Mouse (Mus musculus) urinary bladder, postnatal 36 days (tissue): ENCODE results near the gene Prg3.

Experiments
- DNase-seq, 2 experiments: peaks; one replicate each; pipeline ENCODE4 v3.0.0; 2022; ENCODE audit warnings: low spot score in 2 of 2, mixed read lengths in 1 of 2

Prg3 gene

GRCm38 (mm10) chr2:84987930-84988329, at the start of gene Prg3:
Prg3 (plus strand) TSS chr2:84988215.
- DNase-seq: no peak

- DNase-seq: peak in 1 of 2 experiments; percentile 27
Measured at GRCm38 (mm10) chr2:84938249-84938946, 49.6 kb upstream of the Prg3 start.

GRCm38 (mm10) chr2:84939306-84939705, 48.7 kb upstream of the Prg3 start:
- no peak for DNase-seq

- no peak for DNase-seq
Measured at GRCm38 (mm10) chr2:84939711-84940110, 48.3 kb upstream of the Prg3 start.

GRCm38 (mm10) chr2:84941332-84941731, 46.7 kb upstream of the Prg3 start:
- DNase-seq: no peak

GRCm38 (mm10) chr2:84941795-84942194, 46.2 kb upstream of the Prg3 start:
- no peak for DNase-seq

GRCm38 (mm10) chr2:84947154-84947771, 40.8 kb upstream of the Prg3 start:
- no peak for DNase-seq

GRCm38 (mm10) chr2:84948252-84948651, 39.8 kb upstream of the Prg3 start:
- no peak for DNase-seq

GRCm38 (mm10) chr2:84948721-84949120, 39.3 kb upstream of the Prg3 start:
- DNase-seq: no peak

GRCm38 (mm10) chr2:84951027-84951426, 37.0 kb upstream of the Prg3 start:
- no peak for DNase-seq

- no peak for DNase-seq
Measured at GRCm38 (mm10) chr2:84952251-84952650, 35.8 kb upstream of the Prg3 start.

GRCm38 (mm10) chr2:84952693-84953092, 35.3 kb upstream of the Prg3 start:
- DNase-seq: no peak

GRCm38 (mm10) chr2:84955435-84955834, 32.6 kb upstream of the Prg3 start:
- no peak for DNase-seq

GRCm38 (mm10) chr2:84956274-84956673, 31.7 kb upstream of the Prg3 start:
- DNase-seq: peak; percentile 17 to 46

- DNase-seq: no peak
Measured at GRCm38 (mm10) chr2:84958588-84959264, 29.3 kb upstream of the Prg3 start.

- peak; percentile 29 to 65 for DNase-seq
Measured at GRCm38 (mm10) chr2:84961300-84961699, 26.7 kb upstream of the Prg3 start.

GRCm38 (mm10) chr2:84961901-84962300, 26.1 kb upstream of the Prg3 start:
- no peak for DNase-seq

- no peak for DNase-seq
Measured at GRCm38 (mm10) chr2:84962906-84963507, 25.0 kb upstream of the Prg3 start.

GRCm38 (mm10) chr2:84964111-84964801, 23.8 kb upstream of the Prg3 start:
- no peak for DNase-seq

- DNase-seq: no peak
Measured at GRCm38 (mm10) chr2:84967318-84967991, 20.6 kb upstream of the Prg3 start.

GRCm38 (mm10) chr2:84975580-84975979, 12.4 kb upstream of the Prg3 start:
- no peak for DNase-seq
